Mouse (Mus musculus): Measurements from ENCODE around the gene T2.
"Not testable (repeated sequence)": the region's sequence is repeated elsewhere in the genome, so short reads cannot be mapped to it uniquely, and the experiment has no call there.

Gene T2

GRCm38 (mm10) chr17:8367514-8368480 is 12.0 kb downstream of the T2 start:
- DNase-seq, result no peak

- no peak for DNase-seq
Measured at GRCm38 (mm10) chr17:8368570-8368969, 12.8 kb downstream of the T2 start.

- no peak for DNase-seq
Measured at GRCm38 (mm10) chr17:8369171-8369570, 13.4 kb downstream of the T2 start.

- DNase-seq, result no peak
Measured at GRCm38 (mm10) chr17:8370634-8371229, 14.9 kb downstream of the T2 start.

GRCm38 (mm10) chr17:8371834-8372233 is 16.0 kb downstream of the T2 start:
- peak; percentile 75 for DNase-seq

GRCm38 (mm10) chr17:8372286-8373046 is 16.7 kb downstream of the T2 start:
- peak; percentile 78 for DNase-seq

GRCm38 (mm10) chr17:8377298-8377697 is 21.5 kb downstream of the T2 start:
- DNase-seq, result no peak

GRCm38 (mm10) chr17:8385441-8385840 is 29.6 kb downstream of the T2 start:
- DNase-seq, result no peak

- DNase-seq, result peak; percentile 26
Measured at GRCm38 (mm10) chr17:8388463-8388862, 32.7 kb downstream of the T2 start.

- no peak for DNase-seq
Measured at GRCm38 (mm10) chr17:8388990-8389789, 33.4 kb downstream of the T2 start.

- no peak for DNase-seq
Measured at GRCm38 (mm10) chr17:8389790-8390095, 34.0 kb downstream of the T2 start.

- no peak for DNase-seq
Measured at GRCm38 (mm10) chr17:8390487-8390886, 34.7 kb downstream of the T2 start.

GRCm38 (mm10) chr17:8396371-8396770 is 40.6 kb downstream of the T2 start:
- DNase-seq, result no peak

- DNase-seq, result no peak
Measured at GRCm38 (mm10) chr17:8397946-8398345, 42.2 kb downstream of the T2 start.

GRCm38 (mm10) chr17:8403932-8404331 is 48.1 kb downstream of the T2 start:
- not testable (repeated sequence) for DNase-seq

- no peak for DNase-seq
Measured at GRCm38 (mm10) chr17:8406285-8406684, 50.5 kb downstream of the T2 start.

GRCm38 (mm10) chr17:8408002-8408401 is 52.2 kb downstream of the T2 start:
- not testable (repeated sequence) for DNase-seq

GRCm38 (mm10) chr17:8408589-8409295 is 53.0 kb downstream of the T2 start:
- DNase-seq, result peak; percentile 22

GRCm38 (mm10) chr17:8410330-8410729 is 54.5 kb downstream of the T2 start:
- no peak for DNase-seq

- DNase-seq, result no peak
Measured at GRCm38 (mm10) chr17:8413656-8414055, 57.9 kb downstream of the T2 start.

- DNase-seq, result no peak
Measured at GRCm38 (mm10) chr17:8415533-8415932, 59.7 kb downstream of the T2 start.

- no peak for DNase-seq
Measured at GRCm38 (mm10) chr17:8416865-8417264, 61.1 kb downstream of the T2 start.
